Mouse (Mus musculus) kidney, adult 9 months (tissue): ENCODE results near the gene Serpinb6e.

Experiments
- DNase-seq: peaks from one replicate; pipeline ENCODE4 v3.0.0; 2022

Serpinb6e gene

DNA sequence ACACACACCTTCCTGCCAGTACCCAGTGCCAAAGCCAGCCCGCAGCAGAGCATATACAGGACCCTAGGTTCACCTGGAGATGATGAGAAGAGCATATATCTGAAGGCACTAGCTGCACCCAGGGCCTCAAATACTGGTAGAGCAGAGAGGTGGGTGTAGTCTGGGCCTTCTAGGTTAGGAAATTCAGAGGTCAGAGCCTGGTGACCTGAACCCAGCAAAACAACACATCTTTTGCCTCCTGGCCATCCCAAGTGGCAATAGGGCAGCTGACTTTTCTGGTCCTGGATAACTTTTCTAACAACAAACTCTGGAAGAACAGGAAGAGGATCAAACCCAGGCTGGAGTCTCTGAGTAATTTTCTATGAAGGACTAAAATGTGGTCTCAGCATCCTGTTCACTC is at the start of gene Serpinb6e:
Gene Serpinb6e (minus strand): TSS at position 101 of the 400 bp plus-strand sequence.
- DNase-seq, result no peak

DNA sequence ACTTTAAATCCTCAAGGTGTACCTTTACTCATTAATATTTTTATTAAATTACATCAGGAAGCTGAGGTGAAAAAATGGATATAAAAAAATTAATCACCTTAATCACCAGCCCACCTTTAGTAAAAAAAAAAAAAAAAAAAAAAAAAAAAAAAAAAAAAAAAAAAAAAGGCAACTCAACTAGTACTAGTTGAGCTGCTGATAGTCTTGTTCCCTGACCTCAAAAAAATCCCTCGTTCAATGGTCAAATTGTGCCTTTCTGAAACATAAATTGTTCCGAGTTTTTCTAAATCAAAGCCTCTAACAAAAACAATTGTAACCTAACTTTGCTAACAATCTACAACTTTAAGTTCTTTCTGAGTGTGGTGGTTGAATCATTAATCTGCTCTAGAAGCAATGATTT is 12.5 kb downstream of the Serpinb6e start:
- DNase-seq, result no peak

DNA sequence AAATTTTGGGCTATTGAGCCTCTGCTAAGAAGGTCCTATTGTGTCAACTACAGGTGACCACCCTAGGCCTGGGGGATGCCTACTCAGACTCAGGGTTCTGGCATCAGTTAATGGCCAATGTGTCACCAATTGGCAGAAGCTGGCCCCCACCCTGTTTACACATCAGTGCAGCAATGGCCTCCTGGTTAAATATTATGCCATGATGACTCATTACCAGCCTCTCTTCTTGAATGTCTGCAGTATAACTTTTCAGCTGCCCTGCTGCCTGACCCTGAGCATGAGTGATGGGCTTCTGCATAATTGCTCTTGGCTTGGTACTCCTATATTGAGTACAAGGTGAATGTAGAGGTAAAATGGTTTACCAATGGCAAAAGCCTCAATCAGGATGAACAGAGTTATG is 19.8 kb downstream of the Serpinb6e start:
- DNase-seq, result peak; percentile 7

DNA sequence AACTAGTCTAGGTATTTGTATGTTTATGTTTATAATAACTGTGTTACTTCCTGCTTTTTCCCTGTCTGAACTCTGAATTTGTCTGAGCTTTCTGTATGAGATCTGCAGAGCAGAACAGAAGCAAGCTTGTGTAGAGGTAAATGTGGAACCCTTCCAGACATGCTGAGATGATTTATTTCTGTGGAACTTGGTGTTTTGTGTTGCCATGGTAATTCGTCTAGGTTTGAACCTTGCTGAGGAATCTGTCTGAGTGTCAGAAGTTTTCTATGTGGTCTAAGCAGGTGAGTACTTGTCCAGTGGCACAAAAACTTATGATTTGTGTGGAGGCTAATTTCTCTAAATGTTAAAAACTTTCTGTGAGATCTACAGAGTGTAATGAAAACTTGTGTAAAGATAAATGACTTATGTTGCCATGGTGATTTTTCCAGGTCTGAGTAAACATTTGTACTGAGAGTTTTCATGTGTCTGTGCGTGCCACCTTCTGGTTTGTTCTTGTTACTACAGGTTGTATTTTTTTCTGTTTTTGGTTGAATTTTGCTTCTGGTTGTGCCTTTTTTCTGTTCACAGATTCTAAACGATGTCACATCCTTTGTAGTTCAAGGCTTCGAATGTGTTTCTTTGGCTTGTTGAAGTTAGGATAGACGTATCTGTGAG is 21.6 kb downstream of the Serpinb6e start:
- DNase-seq, result no peak
